Mouse (Mus musculus): ENCODE data around the gene Bco1. TPM values are rescaled to one million over a fixed set of nuclear protein-coding genes. Genes with fewer than 3 reads are reported as not detected.

The Bco1 gene
- polyA plus RNA-seq, 1 experiment from 2014 or later = 0.25 TPM

- 58% methylated on average over 13 of the region's 13 CpGs for WGBS
- Histone ChIP-seq H3K9me3 (ENCODE audit: control insufficient read depth, low read length) (no peaks in the 10 kb centered on the region), H3K4me2 (ENCODE audit: low read depth, low read length) (no peak overlapping the region), H3K36me3 (ENCODE audit: control insufficient read depth, insufficient read depth, low read length) (no peaks in the 10 kb centered on the region), H3K27me3 (ENCODE audit: control insufficient read depth, insufficient read depth, low read length) (no peaks in the 10 kb centered on the region), H3K4me3 (ENCODE audit: low read depth, low read length) (no peak overlapping the region), H3K27ac (ENCODE audit: low read depth, low read length) (no peak overlapping the region), H3K4me1 (ENCODE audit: control insufficient read depth, insufficient read depth, low read length) (no peaks in the 10 kb centered on the region), H3K9ac (replicated peaks; ENCODE audit: low read depth, low read length) (no peak overlapping the region)
- no peak for ATAC-seq (ENCODE audit: low read depth)
Observed at GRCm38 (mm10) chr8:117061180-117061880, 34.3 kb upstream of the Bco1 start.

DNA sequence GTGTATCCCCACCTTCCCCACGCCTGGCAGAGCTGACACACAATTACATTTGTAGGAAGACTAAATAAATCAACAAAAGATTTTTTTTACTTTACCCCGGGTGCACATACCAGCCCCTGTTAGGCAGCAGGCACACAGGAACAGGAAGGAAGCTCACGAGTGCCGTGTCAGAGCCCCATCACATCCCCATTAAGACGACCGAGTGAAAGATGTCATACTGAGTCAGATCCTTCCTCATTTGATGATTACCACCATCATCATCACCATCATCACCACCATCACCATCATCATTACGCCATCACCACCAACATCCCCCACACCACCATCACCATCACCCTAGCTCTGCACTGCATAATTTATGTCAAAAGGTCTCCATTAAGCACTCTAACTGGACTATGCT, 28.7 kb upstream of the Bco1 start:
- Histone ChIP-seq H3K36me3 (ENCODE audit: control insufficient read depth, insufficient read depth, low read length) (no peaks in the 10 kb centered on the region), H3K4me3 (ENCODE audit: low read depth, low read length) (no peak overlapping the region), H3K27me3 (ENCODE audit: control insufficient read depth, insufficient read depth, low read length) (no peaks in the 10 kb centered on the region), H3K27ac (ENCODE audit: low read depth, low read length) (no peak overlapping the region), H3K4me1 (ENCODE audit: control insufficient read depth, insufficient read depth, low read length) (no peaks in the 10 kb centered on the region), H3K4me2 (ENCODE audit: low read depth, low read length) (no peak overlapping the region), H3K9ac (replicated peaks; ENCODE audit: low read depth, low read length) (no peak overlapping the region), H3K9me3 (ENCODE audit: control insufficient read depth, low read length) (no peaks in the 10 kb centered on the region)
- 87% methylated on average over 7 of the region's 7 CpGs for WGBS
- ATAC-seq (ENCODE audit: low read depth) = no peak

DNA sequence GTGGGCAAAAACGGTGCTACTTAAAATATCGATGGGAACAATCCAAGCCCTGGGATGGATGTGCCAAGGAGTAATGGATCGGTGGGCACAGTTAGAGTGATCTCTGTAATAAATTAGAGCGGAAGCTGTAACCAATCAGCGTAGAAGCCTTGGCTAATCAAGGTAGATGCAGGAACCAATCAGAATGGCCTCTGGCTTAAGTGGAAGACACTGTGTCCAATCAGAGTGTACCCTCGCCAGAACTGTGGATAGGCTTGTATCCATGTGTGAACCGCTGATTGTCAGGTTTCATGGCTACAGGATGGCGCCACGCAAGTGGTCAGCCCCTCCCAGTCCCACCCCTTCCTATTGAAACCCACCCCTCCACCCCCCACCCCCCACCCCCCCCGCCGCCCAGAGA, 28.3 kb upstream of the Bco1 start:
- H3K4me3 ChIP-seq (ENCODE audit: low read depth, low read length) = no peak overlapping the region
- no peaks in the 10 kb centered on the region for H3K36me3 ChIP-seq (ENCODE audit: control insufficient read depth, insufficient read depth, low read length)
- H3K27ac ChIP-seq (ENCODE audit: low read depth, low read length) = no peak overlapping the region
- WGBS = 89% methylated on average over 11 of the region's 11 CpGs
- ATAC-seq (ENCODE audit: low read depth) = no peak
- H3K4me1 ChIP-seq (ENCODE audit: control insufficient read depth, insufficient read depth, low read length) = no peaks in the 10 kb centered on the region
- no peaks in the 10 kb centered on the region for H3K27me3 ChIP-seq (ENCODE audit: control insufficient read depth, insufficient read depth, low read length)
- no peak overlapping the region for H3K9ac ChIP-seq (replicated peaks; ENCODE audit: low read depth, low read length)
- no peaks in the 10 kb centered on the region for H3K9me3 ChIP-seq (ENCODE audit: control insufficient read depth, low read length)
- no peak overlapping the region for H3K4me2 ChIP-seq (ENCODE audit: low read depth, low read length)

DNA sequence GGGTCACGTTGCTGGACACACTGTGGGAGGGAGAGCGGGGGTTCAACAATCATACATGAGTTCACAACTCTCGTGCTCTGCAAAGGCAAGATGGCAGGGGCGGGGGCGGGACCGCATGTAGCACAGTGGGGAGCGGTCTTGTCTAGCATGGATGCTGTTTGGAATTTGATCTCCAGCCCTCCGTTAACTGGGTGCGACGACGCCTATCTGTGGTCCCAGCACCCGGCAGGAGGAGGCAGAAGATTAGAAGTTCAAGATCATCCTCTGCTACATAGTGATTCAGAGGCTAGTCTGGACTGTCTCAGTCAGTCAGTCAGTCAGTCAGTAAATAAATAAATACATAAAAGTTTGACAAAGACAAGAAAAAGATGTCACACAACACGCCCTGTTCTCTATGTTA, 27.4 kb upstream of the Bco1 start:
- 85% methylated on average over 13 of the region's 13 CpGs for WGBS
- H3K36me3 ChIP-seq (ENCODE audit: control insufficient read depth, insufficient read depth, low read length) = no peaks in the 10 kb centered on the region
- H3K4me3 ChIP-seq (ENCODE audit: low read depth, low read length) = no peak overlapping the region
- no peak overlapping the region for H3K4me2 ChIP-seq (ENCODE audit: low read depth, low read length)
- H3K9ac ChIP-seq (replicated peaks; ENCODE audit: low read depth, low read length) = no peak overlapping the region
- no peak for ATAC-seq (ENCODE audit: low read depth)
- H3K9me3 ChIP-seq (ENCODE audit: control insufficient read depth, low read length) = no peaks in the 10 kb centered on the region
- H3K27me3 ChIP-seq (ENCODE audit: control insufficient read depth, insufficient read depth, low read length) = no peaks in the 10 kb centered on the region
- H3K27ac ChIP-seq (ENCODE audit: low read depth, low read length) = no peak overlapping the region
- H3K4me1 ChIP-seq (ENCODE audit: control insufficient read depth, insufficient read depth, low read length) = no peaks in the 10 kb centered on the region

DNA sequence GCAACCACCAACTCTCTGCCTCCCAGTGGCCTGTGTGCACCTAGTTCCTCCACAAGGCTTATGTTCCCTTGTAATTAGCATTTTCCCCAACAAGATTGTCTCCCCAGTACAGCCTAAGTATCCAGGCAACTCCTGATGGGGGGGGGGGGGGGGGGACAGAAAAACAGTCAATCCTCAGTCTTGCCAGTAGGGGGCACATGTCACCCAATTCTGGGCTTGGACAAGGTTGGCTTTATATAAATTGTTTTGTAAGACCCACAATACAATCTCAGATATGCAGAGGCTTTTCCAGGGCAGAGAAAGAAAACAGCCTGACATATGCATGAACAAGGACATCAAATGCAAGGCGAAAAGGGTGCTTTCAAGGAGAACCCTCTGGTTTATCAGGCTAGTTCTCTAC, 25.9 kb upstream of the Bco1 start:
- H3K9ac ChIP-seq (replicated peaks; ENCODE audit: low read depth, low read length) = no peak overlapping the region
- no peaks in the 10 kb centered on the region for H3K4me1 ChIP-seq (ENCODE audit: control insufficient read depth, insufficient read depth, low read length)
- no peak for ATAC-seq (ENCODE audit: low read depth)
- no peaks in the 10 kb centered on the region for H3K27me3 ChIP-seq (ENCODE audit: control insufficient read depth, insufficient read depth, low read length)
- H3K9me3 ChIP-seq (ENCODE audit: control insufficient read depth, low read length) = no peaks in the 10 kb centered on the region
- no peaks in the 10 kb centered on the region for H3K36me3 ChIP-seq (ENCODE audit: control insufficient read depth, insufficient read depth, low read length)
- H3K27ac ChIP-seq (ENCODE audit: low read depth, low read length) = no peak overlapping the region
- no peak overlapping the region for H3K4me2 ChIP-seq (ENCODE audit: low read depth, low read length)
- WGBS = 91% methylated on average over 1 of the region's 1 CpGs
- H3K4me3 ChIP-seq (ENCODE audit: low read depth, low read length) = no peak overlapping the region

DNA sequence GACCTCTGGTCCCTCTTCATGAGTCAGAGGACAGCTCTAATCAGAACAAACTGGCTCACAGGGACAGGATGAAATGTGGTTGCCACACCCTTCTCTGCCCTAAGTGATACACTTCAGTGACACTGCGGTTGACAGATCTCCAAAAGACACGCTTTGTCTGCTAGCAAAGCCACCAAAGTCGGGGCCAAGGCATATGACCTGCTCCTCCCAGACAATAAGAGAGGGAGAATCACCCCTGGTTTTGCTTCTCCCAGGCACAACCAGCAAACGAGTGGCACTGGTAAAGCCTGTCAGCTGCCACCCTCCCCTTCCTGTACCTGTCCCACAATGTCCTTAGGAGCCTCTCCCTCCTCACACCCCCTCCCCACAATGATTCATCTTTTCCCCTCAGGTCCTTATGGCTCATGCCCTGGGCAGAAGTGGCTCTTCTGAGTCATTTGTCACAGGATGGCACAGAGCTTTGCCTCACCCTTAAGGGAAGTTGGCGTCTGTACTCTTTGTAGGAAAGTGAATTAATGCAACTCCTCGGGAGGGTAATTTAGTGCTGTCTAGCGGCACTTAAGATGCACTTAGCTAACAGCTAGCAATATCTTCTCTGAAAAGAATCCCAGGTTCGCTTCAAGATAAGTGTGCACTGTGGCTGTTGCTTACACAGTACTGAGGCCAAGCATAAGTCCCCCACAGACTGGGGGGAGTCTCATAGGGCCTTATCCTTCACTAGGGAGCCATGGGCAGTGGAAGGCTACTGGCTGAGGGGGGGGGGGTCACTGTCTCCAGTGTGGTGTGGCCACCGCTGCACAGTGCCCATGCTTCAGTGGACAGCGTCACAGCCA, 21.1 kb upstream of the Bco1 start:
- no peaks in the 10 kb centered on the region for H3K27me3 ChIP-seq (ENCODE audit: control insufficient read depth, insufficient read depth, low read length)
- H3K9me3 ChIP-seq (ENCODE audit: control insufficient read depth, low read length) = no peaks in the 10 kb centered on the region
- 58% methylated on average over 10 of the region's 10 CpGs for WGBS
- no peak overlapping the region for H3K4me2 ChIP-seq (ENCODE audit: low read depth, low read length)
- H3K36me3 ChIP-seq (ENCODE audit: control insufficient read depth, insufficient read depth, low read length) = no peaks in the 10 kb centered on the region
- no peaks in the 10 kb centered on the region for H3K4me1 ChIP-seq (ENCODE audit: control insufficient read depth, insufficient read depth, low read length)
- H3K4me3 ChIP-seq (ENCODE audit: low read depth, low read length) = no peak overlapping the region
- ATAC-seq (ENCODE audit: low read depth) = no peak
- no peak overlapping the region for H3K27ac ChIP-seq (ENCODE audit: low read depth, low read length)
- H3K9ac ChIP-seq (replicated peaks; ENCODE audit: low read depth, low read length) = no peak overlapping the region

DNA sequence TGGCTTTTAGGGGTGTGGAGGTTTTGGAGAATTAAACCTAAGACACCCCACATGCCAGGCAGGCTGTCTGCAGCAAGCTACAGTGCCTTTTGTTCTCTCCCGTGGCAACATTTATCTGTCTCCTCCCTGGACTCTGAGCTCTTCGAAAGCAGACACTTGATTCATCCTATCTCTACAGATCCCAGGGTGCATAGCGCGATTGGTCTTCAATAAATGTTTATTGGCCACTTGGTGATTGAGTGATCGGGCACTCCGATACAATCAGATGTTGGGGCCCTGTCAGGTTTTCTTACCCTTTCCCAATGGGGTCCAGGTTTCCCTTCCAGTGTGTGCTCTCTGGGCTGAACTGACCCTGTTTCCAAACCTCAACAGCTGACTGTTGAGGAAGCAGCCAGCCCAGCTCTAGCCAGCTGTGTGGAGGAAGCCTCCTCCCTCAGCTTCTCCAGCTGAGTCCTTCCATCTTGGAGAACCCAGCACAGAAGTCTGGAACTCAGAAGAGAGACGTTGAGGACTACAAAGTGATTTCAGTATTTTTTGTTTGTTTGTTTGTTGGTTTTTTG, 17.2 kb upstream of the Bco1 start:
- 76% methylated on average over 7 of the region's 7 CpGs for WGBS
- no peaks in the 10 kb centered on the region for H3K4me1 ChIP-seq (ENCODE audit: control insufficient read depth, insufficient read depth, low read length)
- H3K4me3 ChIP-seq (ENCODE audit: low read depth, low read length) = no peak overlapping the region
- no peak for ATAC-seq (ENCODE audit: low read depth)
- H3K9ac ChIP-seq (replicated peaks; ENCODE audit: low read depth, low read length) = no peak overlapping the region
- H3K27me3 ChIP-seq (ENCODE audit: control insufficient read depth, insufficient read depth, low read length) = no peaks in the 10 kb centered on the region
- no peak overlapping the region for H3K27ac ChIP-seq (ENCODE audit: low read depth, low read length)
- no peaks in the 10 kb centered on the region for H3K9me3 ChIP-seq (ENCODE audit: control insufficient read depth, low read length)
- no peaks in the 10 kb centered on the region for H3K36me3 ChIP-seq (ENCODE audit: control insufficient read depth, insufficient read depth, low read length)
- no peak overlapping the region for H3K4me2 ChIP-seq (ENCODE audit: low read depth, low read length)

DNA sequence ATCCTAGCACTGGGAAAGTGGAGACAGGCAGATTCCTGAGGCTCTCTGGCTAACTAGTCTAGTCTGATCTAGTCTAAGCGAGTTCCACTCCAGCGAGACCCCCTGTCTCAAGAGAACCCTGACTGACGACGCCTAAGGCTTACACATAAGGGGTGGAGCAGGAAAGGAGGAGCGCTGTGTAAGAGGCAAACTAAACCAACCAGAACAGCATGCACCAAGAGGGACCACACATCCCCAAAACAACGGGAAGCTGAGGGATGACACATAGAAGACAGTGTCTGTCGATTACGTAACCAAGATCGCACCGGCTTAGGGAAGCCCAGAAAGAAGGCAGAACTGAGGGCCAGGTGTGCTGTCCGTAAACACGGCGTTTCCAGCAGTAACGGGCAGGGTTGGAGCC, 16.0 kb upstream of the Bco1 start:
- Histone ChIP-seq H3K36me3 (ENCODE audit: control insufficient read depth, insufficient read depth, low read length) (no peaks in the 10 kb centered on the region), H3K4me2 (ENCODE audit: low read depth, low read length) (no peak overlapping the region), H3K9ac (replicated peaks; ENCODE audit: low read depth, low read length) (no peak overlapping the region), H3K27ac (ENCODE audit: low read depth, low read length) (no peak overlapping the region), H3K27me3 (ENCODE audit: control insufficient read depth, insufficient read depth, low read length) (no peaks in the 10 kb centered on the region), H3K4me3 (ENCODE audit: low read depth, low read length) (no peak overlapping the region), H3K4me1 (ENCODE audit: control insufficient read depth, insufficient read depth, low read length) (no peaks in the 10 kb centered on the region), H3K9me3 (ENCODE audit: control insufficient read depth, low read length) (no peaks in the 10 kb centered on the region)
- ATAC-seq (ENCODE audit: low read depth) = no peak
- 87% methylated on average over 14 of the region's 14 CpGs for WGBS

GRCm38 (mm10) chr8:117082399-117082872, 13.2 kb upstream of the Bco1 start, which contains the start of gene Pkd1l2:
Pkd1l2 (minus strand) TSS chr8:117082449.
- ATAC-seq (ENCODE audit: low read depth) = no peak
- Histone ChIP-seq H3K4me2 (ENCODE audit: low read depth, low read length) (no peak within 1 kb of the TSS), H3K4me1 (ENCODE audit: control insufficient read depth, insufficient read depth, low read length) (no peaks in the 10 kb centered on the region), H3K27me3 (ENCODE audit: control insufficient read depth, insufficient read depth, low read length) (no peaks in the 10 kb centered on the region), H3K27ac (ENCODE audit: low read depth, low read length) (no peak within 1 kb of the TSS), H3K36me3 (ENCODE audit: control insufficient read depth, insufficient read depth, low read length) (no peaks in the 10 kb centered on the region), H3K9me3 (ENCODE audit: control insufficient read depth, low read length) (no peaks in the 10 kb centered on the region), H3K9ac (replicated peaks; ENCODE audit: low read depth, low read length) (no peak within 1 kb of the TSS), H3K4me3 (ENCODE audit: low read depth, low read length) (no peak within 1 kb of the TSS)
- WGBS = 83% methylated on average over 8 of the region's 8 CpGs
